Mouse (Mus musculus): ENCODE results near the gene Cldn34b2.
A peak's percentile ranks its signal among the peaks of the same experiment; 100 is the strongest.
"Not testable (repeated sequence)": the region's sequence is repeated elsewhere in the genome, so short reads cannot be mapped to it uniquely, and the experiment has no call there.

Gene Cldn34b2

DNA sequence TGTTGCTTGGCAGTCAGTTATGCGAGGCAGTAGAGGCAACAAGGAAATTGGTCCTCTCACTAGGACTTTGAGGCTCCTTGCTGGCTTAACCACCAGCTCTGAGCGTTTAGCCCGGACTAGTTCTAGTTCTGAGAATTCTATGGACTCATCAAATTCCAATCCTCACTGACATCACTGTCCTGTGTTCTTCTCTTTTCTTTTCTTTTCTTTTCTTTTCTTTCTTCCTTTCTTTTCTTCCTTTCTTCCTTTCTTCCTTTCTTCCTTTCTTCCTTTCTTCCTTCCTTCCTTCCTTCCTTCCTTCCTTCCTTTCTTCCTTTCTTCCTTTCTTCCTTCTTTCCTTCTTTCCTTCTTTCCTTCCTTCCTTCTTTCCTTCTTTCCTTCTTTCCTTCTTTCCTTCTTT, at the start of gene Cldn34b2:
TSS of gene Cldn34b2 (minus strand) at position 101 of the 400 bp plus-strand sequence.
- DNase-seq (ENCODE audit: low read depth, low spot score) = not testable (repeated sequence)

DNA sequence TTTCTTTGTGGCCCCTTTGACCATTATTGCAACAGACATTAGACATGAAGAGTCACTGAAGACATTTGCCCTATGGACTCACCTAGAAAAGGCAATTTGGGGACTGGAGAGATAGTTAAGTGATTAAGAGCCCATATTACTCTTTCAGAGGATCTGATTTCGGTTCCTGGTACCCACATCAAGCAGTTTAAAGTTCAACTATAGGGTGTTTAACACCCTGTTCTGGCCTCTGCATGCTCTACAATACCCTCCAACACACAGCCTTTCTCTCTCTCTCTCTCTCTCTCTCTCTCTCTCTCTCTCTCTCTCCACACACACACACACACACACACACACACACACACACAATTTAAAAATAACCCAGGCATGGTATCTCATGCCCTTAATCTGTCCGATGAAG, 49.4 kb upstream of the Cldn34b2 start:
- DNase-seq (ENCODE audit: low read depth, low spot score) = no peak

DNA sequence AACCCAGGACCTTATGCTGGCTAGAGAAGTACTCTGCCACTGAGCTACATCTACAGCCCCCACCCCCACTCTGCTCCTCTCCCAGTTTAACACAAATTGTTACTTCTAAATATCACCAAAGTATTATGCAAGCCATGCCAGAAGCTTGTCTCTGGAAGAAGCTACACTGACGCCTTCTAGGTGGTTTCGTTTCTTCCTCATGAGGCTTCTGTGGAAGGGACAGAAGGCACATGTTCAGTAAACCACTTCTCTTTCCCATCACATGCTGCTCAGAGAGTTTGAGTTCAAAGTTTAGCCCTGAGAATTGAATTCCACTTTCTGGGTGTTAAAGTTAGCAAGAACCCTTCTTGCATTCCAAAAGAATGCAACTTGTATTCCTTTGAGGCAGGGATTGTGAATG, 49.0 kb upstream of the Cldn34b2 start:
- no peak for DNase-seq (ENCODE audit: low read depth, low spot score)

DNA sequence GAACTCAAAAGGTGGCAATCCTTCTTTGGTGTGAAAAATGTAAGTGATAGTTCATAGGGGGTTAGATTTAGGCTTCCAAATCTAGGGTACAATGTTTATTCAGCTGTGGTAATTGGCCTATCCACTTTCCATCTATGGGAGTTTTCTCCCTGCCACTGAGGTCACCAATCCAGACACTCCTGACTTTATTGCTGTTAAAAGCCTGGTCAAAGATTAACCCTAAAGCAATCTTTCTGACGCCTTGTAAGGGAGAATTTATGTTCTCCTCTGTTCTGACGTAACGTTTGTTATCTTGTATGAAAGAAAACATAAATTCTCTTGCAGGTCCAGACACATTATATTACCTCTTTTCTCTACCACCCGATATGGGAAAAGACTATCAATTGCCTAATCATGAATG, 47.4 kb upstream of the Cldn34b2 start:
- DNase-seq (ENCODE audit: low read depth, low spot score) = no peak

DNA sequence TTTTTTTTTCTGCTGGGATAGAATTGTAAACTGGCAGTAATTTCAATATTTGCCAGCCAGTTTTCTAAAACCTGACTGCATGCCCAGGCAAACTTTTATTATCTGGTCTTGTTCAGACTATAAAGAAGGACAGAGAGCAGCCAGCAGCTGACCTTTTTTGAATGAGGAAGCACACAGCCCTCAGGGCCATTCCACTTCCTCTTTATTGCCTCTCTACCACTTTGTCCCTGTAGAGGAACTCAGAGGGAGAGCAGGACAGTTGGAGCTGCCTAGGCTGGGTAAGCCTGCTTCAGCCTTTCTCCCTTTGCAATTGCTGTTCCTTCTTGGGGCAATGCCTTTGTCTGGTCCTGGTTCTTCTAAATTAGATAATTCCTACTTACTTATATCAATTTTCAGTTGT, 44.1 kb upstream of the Cldn34b2 start:
- DNase-seq (ENCODE audit: low read depth, low spot score) = no peak

DNA sequence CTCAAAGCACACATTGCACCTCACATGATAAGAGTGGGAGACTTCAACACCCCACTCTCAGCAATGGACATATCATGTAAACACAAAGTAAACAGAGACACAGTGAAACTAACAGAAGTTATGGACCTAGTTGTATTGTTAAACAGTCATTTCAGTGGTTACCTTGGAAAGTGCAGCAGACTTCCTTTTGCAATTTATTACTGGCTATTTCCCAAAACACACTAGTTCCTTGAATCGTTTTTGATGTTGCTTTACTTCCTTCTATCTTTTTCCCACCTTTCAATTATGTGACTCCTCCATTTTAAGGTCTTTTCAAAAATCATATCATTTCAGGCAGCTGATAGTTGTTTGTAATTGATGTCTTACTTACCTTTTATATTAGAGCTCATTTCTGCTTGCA, 43.5 kb upstream of the Cldn34b2 start:
- DNase-seq (ENCODE audit: low read depth, low spot score) = no peak

DNA sequence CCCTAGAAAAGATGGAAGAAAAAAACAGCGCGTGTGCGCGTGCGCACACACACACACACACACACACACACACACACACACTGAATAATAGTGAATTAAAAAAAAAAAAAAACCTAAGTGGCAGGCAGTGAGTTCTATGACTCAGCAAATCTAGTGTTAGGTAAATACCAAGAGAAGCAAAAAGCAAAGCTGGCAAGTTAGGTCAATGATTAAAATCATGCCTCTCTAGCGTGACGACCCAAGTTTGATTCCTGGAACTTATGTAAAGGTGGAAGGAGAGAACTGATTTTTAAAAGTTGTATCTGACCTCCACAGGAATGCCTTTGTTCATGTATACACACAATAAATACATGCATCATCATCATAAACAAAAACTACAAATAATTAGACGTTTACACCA, 41.7 kb upstream of the Cldn34b2 start:
- DNase-seq (ENCODE audit: low read depth, low spot score) = no peak

DNA sequence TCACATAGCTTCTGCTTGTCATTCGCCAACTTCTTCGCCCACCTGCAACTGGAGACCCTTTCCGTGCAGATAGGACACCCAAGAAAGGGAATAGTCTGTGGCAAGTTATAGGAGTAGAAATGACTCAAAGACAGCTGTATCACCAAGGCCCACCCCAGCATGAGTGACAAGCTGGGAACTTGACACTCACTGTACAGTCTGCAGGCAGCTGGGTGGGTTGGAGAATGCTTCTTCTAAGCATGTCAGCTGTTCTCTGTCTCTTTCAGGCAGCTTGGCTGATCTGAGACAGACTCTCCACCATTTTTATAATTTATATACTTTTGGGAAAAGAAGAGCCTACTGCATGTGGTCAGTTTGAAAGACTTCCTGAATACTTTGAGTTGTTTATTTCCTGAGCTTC, 39.5 kb upstream of the Cldn34b2 start:
- no peak for DNase-seq (ENCODE audit: low read depth, low spot score)

DNA sequence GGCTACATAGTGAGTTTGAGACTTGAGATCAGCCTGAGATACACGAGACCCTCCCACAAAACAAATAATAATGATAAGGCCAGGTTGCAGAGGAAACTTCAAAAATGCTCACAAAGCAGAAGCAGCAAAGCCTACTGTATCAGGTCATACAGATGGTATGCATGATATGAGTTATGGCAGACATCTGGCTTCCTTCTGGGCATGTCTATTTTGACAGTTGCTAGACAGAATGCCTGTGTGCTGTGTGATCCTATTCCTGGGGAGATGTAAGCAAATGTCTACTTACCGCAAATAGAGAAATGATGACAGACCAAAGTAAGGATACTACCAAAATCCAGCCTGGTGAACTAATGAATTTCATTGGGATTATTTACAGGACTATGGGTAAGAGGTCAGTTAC, 38.1 kb upstream of the Cldn34b2 start:
- DNase-seq (ENCODE audit: low read depth, low spot score) = no peak

DNA sequence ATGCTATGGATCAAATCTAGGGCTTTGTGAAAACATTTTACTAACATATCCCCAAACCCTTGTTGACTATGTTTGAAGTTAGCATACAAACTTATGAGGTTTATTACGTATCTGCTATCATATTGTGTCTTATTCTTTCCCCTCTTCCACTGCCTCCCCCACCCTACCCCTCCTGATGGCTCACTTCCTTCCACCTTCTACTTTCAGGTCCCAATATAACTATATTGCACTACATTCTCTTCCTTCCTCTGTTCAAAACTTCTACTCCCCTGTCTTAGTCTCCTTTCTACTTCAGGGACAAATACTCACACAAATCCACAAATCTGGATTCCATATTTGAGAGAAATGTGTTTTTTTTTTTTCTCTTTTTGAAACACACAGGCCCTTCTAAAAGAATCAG, 35.3 kb upstream of the Cldn34b2 start:
- DNase-seq (ENCODE audit: low read depth, low spot score) = no peak

DNA sequence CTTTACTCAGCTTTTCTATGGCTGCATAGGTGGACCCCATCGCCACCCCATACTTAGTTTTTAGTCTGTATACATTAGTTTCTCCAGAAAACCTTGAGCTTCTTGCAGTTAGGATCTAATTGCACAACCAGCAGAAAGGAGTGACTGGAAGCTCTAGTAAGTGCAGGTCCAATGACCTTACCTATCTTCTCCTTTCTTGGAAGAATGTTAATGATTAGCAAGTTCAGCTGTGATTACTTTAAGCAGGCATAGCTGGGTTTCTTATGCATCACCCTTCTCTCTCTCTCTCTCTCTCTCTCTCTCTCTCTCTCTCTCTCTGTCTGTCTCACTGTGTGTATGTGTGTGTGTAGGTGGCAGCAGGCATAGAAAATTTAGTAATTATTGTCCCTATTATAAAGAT, 23.7 kb upstream of the Cldn34b2 start:
- DNase-seq (ENCODE audit: low read depth, low spot score) = no peak

DNA sequence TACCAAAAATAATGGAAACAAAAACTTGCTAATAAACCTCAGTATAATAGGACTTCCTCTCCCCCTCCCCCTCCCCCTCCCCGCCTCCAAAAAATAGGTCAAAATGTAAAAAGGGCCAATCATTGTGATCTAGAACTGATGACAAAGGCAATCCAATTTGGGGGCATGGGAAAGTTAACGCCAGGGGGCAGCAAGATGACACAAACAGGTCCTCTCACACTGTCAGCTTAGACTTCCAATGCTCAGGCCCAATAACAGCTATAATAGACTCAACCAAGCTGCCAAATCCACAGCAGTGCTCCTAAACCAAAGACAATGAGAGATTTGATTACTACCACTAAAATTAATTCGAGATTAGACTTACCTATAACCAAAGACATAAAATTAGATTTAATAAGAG, 16.5 kb upstream of the Cldn34b2 start:
- peak; percentile 71 for DNase-seq (ENCODE audit: low read depth, low spot score)

DNA sequence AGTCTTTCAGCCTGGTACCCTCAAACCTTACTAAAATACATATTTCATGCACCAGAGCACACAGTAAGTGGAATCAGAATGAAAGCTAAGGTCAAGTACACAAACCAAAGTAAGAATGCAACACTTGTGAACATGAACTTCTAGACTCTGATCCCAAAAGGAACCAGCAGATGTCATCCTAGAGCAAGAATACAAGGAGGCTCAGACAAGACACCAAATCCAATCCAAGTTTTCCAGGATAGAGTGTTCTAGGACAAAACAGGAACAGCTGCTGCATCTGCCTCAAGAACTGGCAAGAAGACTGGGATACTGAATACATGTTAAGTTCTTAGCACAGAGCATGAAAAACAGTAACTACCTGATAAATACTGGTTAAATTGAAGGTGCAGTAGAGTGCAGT, 30.2 kb downstream of the Cldn34b2 start:
- DNase-seq (ENCODE audit: low read depth, low spot score) = peak; percentile 65

DNA sequence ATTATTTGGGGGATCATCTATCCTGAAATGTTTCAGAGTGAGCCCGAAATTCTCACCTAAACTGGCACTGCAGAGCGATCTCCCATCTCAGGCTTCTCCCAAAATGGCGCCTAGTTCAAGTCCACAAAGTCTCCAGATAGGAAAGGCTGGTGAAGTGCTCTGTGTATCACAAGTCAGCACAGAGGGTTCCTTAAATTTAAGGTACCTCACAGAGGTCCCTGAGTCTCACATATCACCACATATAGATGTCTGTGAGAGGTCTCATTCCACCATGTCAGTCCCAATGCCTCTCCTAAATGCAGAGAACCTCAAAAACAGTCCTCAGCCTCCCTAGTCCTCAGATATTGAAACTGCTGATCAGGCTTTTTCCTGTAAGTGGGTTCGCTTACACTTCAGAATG, 34.6 kb downstream of the Cldn34b2 start, which contains the start of gene Magea2:
TSS of gene Magea2 (minus strand) at position 101 of the 400 bp plus-strand sequence.
- not testable (repeated sequence) for DNase-seq (ENCODE audit: low read depth, low spot score)

DNA sequence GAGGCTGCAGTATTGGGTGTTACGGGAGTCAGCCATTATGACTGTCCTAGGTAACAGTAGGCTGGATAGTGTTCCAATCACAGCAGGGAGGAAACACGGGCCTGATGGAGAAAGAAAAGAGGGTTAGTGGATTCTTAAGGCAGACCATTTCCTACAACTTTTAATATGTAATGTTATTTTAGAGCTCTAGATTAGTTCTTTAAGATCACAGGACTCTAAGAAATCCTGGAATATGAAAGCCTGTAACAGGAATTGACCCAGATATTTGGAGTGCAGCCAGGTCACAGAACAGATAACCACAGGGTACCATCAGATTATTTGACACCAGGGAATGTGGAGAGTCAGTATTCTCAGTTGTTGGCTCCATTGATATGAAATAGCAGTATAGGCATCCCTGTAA, 38.5 kb downstream of the Cldn34b2 start, which contains the start of gene Magea1:
TSS of gene Magea1 (minus strand) at position 101 of the 400 bp plus-strand sequence.
- not testable (repeated sequence) for DNase-seq (ENCODE audit: low read depth, low spot score)
